Mouse (Mus musculus) neural tube, embryonic 14.5 days (tissue): Measurements from ENCODE around the gene Hvcn1. TPM values are rescaled to one million over a fixed set of nuclear protein-coding genes. Genes with fewer than 3 reads are reported as not detected.

Experiments used
- ATAC-seq: fragments of 200-750 bp; cut with Nextera tagmentation; 2 replicates; pipeline ENCODE4 v1.8.0; 2017; ENCODE audit warnings: low read depth, mild to moderate bottlenecking, moderate TSS enrichment, moderate library complexity
- H3K27ac ChIP-seq: fragments of 300-500 bp; sonication (generic); 2 replicates; pipeline ENCODE4 v1.5.1; 2014; ENCODE audit warnings: low read depth, mild to moderate bottlenecking, control low read depth, low read length, moderate library complexity, mixed read lengths
- H3K27me3 ChIP-seq: fragments of 300-500 bp; sonication (generic); 2 replicates; pipeline ENCODE4 v1.6.1; 2014; ENCODE audit warnings: low read length; ENCODE audit not compliant: control insufficient read depth, insufficient read depth
- H3K36me3 ChIP-seq: fragments of 300-500 bp; sonication (generic); 2 replicates; pipeline ENCODE4 v1.6.1; 2014; ENCODE audit warnings: low read length, mixed read lengths; ENCODE audit not compliant: control insufficient read depth, insufficient read depth
- H3K4me1 ChIP-seq: fragments of 300-500 bp; sonication (generic); 2 replicates; pipeline ENCODE4 v1.6.1; 2014; ENCODE audit warnings: low read length; ENCODE audit not compliant: control insufficient read depth, insufficient read depth
- H3K4me2 ChIP-seq: fragments of 300-500 bp; sonication (generic); 2 replicates; pipeline ENCODE4 v1.6.1; 2014; ENCODE audit warnings: mild to moderate bottlenecking, low read depth, low read length, control low read depth
- H3K4me3 ChIP-seq: fragments of 300-500 bp; sonication (generic); 2 replicates; pipeline ENCODE4 v1.5.1; 2014; ENCODE audit warnings: low read depth, low read length, control low read depth, mixed read lengths
- H3K9ac ChIP-seq: fragments of 300-500 bp; sonication (generic); replicated peaks from 2 replicates; pipeline ENCODE4 v1.6.1; 2014; ENCODE audit warnings: low read depth, mild to moderate bottlenecking, control low read depth, low read length, mixed read lengths
- H3K9me3 ChIP-seq: fragments of 300-500 bp; sonication (generic); 2 replicates; pipeline ENCODE4 v1.6.1; 2016; ENCODE audit warnings: low read length; ENCODE audit not compliant: control insufficient read depth
- WGBS: fragments of 180-500 bp; shearing (Covaris S2); extraction: QIAGEN DNeasy Blood & Tissue Kit; methylation state at CpG from one replicate; pipeline ENCODE4 v1.1.7; 2014; 5-methylcytosine and 5-hydroxymethylcytosine counted together
- polyA plus RNA-seq: library from polyadenylated mRNA; unstranded; fragments of >200 nt; fragmentation: Nextera tagmentation; extraction: Ambion mirVana; gene quantifications from 2 replicates; pipeline ENCODE4 v1.2.1, GENCODE M21; 2014

Hvcn1 gene
- polyA plus RNA-seq, 1 experiment from 2014 or later: 0.72 TPM

GRCm38 (mm10) chr5:122228772-122229171 is 22.2 kb downstream of the Hvcn1 start:
- no peaks in the 10 kb centered on the region for H3K27me3 ChIP-seq
- WGBS: 82% methylated on average over 3 of the region's 4 CpGs
- no peak for ATAC-seq
- no peak overlapping the region for H3K4me2 ChIP-seq
- H3K4me1 ChIP-seq: no peaks in the 10 kb centered on the region
- H3K4me3 ChIP-seq: no peak overlapping the region
- H3K27ac ChIP-seq: no peak overlapping the region
- H3K9ac ChIP-seq: no peak overlapping the region
- H3K9me3 ChIP-seq: no peaks in the 10 kb centered on the region
- no peaks in the 10 kb centered on the region for H3K36me3 ChIP-seq

DNA sequence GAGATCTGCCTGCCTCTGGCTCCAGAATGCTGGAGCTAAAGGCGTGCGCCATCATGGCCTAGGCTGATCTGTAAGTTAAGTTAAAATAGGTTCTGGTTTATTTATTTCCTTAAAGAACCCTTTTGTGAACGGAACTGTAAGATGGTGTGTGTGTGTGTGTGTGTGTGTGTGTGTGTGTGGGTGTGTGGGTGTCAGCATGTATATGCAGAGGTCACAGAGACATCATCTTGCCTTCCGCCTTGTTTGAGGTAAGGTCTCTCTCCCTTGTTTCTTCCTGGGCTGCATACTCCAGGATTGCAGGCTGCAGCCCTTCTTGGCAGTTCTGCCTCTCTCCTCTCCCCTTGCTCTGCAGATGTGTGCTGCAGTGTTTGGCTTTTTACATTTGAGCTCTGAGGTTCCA is 24.2 kb downstream of the Hvcn1 start:
- WGBS: 91% methylated on average over 4 of the region's 4 CpGs
- Histone ChIP-seq H3K36me3 (no peaks in the 10 kb centered on the region), H3K9ac (no peak overlapping the region), H3K27me3 (no peaks in the 10 kb centered on the region), H3K27ac (no peak overlapping the region), H3K4me1 (peaks cover 4% of the 10 kb centered on the region; the same call in 1 of the 2 replicates), H3K9me3 (no peaks in the 10 kb centered on the region), H3K4me3 (no peak overlapping the region), H3K4me2 (no peak overlapping the region)
- ATAC-seq: no peak

DNA sequence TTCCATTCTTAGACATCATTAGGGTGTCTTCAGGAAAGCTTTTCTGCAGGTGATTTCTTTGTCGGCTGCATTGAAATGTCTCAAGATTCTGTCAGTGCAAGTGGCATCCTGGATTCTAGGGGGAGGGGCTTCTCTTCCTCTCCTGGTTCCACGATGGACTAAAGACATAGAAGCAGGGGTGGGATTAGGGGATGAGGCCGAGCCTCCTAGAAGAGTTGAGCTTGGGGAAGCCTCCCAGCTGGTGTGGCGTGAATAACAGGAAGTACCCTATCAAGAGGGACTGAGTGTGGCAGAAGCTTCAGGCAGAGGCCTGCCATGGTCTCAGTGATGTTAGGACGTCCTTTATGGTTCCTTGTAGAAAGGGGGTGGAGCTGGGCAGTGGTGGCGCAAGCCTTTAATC is 24.8 kb downstream of the Hvcn1 start:
- no peak overlapping the region for H3K4me2 ChIP-seq
- no peak overlapping the region for H3K4me3 ChIP-seq
- no peaks in the 10 kb centered on the region for H3K9me3 ChIP-seq
- no peak overlapping the region for H3K9ac ChIP-seq
- ATAC-seq: no peak
- H3K36me3 ChIP-seq: no peaks in the 10 kb centered on the region
- H3K27ac ChIP-seq: no peak overlapping the region
- 87% methylated on average over 6 of the region's 6 CpGs for WGBS
- H3K27me3 ChIP-seq: no peaks in the 10 kb centered on the region
- H3K4me1 ChIP-seq: peaks cover 4% of the 10 kb centered on the region; the same call in 1 of the 2 replicates

- Histone ChIP-seq H3K9me3 (no peaks in the 10 kb centered on the region), H3K27ac (no peak overlapping the region), H3K36me3 (no peaks in the 10 kb centered on the region), H3K4me3 (no peak overlapping the region), H3K9ac (no peak overlapping the region), H3K4me2 (no peak overlapping the region), H3K27me3 (no peaks in the 10 kb centered on the region), H3K4me1 (peaks cover 4% of the 10 kb centered on the region; the same call in 1 of the 2 replicates)
- WGBS: 80% methylated on average over 5 of the region's 5 CpGs
- ATAC-seq: no peak
Measured at GRCm38 (mm10) chr5:122232004-122232403, 25.4 kb downstream of the Hvcn1 start.

DNA sequence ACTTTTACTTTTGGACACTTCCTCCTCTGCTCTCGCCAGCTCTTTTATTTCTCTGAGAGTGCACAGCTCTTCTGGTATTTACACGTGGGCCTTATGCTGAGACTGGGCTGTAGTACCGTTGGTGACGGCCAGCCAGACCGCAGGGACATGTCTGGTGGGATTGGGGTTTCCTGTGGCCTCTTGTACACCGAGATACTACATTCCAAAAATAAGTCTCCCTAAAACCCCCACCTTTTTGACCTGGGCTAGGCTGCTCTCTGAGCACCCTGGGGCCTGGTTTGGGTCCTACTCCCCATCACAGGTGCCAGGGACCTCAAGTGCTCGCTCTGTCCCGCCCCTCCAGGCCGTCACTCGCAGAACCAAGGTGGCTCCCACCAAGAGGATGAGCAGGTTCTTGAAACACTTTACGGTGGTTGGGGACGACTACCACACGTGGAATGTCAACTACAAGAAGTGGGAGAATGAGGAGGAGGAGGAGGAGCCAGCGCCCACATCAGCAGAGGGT is 26.5 kb downstream of the Hvcn1 start:
- no peak overlapping the region for H3K27ac ChIP-seq
- no peak overlapping the region for H3K4me2 ChIP-seq
- no peak for ATAC-seq
- no peak overlapping the region for H3K4me3 ChIP-seq
- H3K36me3 ChIP-seq: no peaks in the 10 kb centered on the region
- peaks cover 4% of the 10 kb centered on the region; the same call in 1 of the 2 replicates for H3K4me1 ChIP-seq
- 92% methylated on average over 14 of the region's 14 CpGs for WGBS
- no peaks in the 10 kb centered on the region for H3K27me3 ChIP-seq
- no peak overlapping the region for H3K9ac ChIP-seq
- H3K9me3 ChIP-seq: no peaks in the 10 kb centered on the region

DNA sequence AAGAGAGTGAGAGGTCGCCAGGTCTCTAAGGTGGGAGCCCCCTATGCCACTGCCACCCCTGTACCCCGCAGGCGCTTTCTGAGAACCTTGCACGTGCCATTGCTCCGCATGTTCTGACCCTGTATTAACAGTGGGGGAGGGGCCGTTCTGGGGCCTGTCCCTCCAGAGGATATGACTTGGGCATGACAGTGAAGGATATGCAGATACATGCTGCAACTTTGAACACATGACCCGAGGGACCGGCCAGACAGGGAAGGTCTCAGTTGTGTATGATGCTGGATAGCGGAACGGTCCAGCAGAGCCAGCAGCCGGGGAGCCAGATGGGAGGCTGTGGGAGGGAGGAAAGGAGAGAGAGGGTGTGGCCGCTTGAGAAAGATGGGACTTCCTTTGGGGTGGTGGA is 27.1 kb downstream of the Hvcn1 start:
- Histone ChIP-seq H3K36me3 (no peaks in the 10 kb centered on the region), H3K4me1 (peaks cover 4% of the 10 kb centered on the region; the same call in 1 of the 2 replicates), H3K9me3 (no peaks in the 10 kb centered on the region), H3K27ac (no peak overlapping the region), H3K27me3 (no peaks in the 10 kb centered on the region), H3K9ac (no peak overlapping the region), H3K4me3 (no peak overlapping the region), H3K4me2 (no peak overlapping the region)
- 83% methylated on average over 12 of the region's 12 CpGs for WGBS
- no peak for ATAC-seq

DNA sequence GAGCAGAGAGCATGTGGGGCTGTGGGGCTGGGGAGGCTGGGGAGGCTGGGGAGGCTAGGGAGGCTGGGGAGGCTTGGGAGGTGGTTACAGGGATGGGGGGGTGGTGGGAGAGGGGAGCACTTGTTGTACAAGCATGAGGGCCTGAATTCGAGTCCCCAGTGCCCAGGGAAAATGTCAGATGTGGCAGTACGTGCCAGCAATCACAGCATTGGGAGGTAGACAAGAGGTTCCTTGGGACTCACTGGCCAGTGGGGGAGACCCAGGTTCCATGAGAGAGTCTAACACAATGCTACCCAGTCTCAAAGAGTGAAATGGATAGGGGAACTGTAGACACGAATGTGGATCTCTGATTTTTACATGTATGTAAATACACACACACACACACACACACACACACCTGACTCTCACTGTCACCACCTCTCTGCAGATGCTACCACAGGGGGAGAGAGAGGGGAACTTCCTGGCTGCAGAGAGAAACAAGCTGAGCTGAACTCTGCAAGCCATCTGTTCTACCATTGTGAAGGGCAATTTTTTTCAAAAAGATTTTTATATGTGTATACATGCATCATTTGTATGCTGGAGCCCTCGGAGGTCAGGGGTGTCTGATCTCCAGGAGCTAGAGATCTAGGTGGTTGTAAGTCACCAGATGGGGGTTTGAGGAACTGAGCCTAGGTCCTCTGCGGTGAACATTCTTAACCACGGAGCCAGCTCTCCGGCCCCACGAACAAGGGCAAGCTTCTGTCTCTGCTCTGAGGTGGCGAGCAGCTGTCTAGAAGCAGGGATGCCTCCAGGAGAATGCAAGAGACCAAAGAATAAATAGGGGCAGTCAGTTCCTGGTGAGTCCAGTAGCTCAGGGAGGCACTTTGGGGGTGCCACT is 28.0 kb downstream of the Hvcn1 start:
- H3K9me3 ChIP-seq: no peaks in the 10 kb centered on the region
- WGBS: 81% methylated on average over 9 of the region's 9 CpGs
- H3K4me1 ChIP-seq: peaks cover 4% of the 10 kb centered on the region; the same call in 1 of the 2 replicates
- no peaks in the 10 kb centered on the region for H3K36me3 ChIP-seq
- no peaks in the 10 kb centered on the region for H3K27me3 ChIP-seq
- no peak overlapping the region for H3K27ac ChIP-seq
- no peak overlapping the region for H3K4me3 ChIP-seq
- no peak overlapping the region for H3K4me2 ChIP-seq
- no peak overlapping the region for H3K9ac ChIP-seq
- no peak for ATAC-seq

DNA sequence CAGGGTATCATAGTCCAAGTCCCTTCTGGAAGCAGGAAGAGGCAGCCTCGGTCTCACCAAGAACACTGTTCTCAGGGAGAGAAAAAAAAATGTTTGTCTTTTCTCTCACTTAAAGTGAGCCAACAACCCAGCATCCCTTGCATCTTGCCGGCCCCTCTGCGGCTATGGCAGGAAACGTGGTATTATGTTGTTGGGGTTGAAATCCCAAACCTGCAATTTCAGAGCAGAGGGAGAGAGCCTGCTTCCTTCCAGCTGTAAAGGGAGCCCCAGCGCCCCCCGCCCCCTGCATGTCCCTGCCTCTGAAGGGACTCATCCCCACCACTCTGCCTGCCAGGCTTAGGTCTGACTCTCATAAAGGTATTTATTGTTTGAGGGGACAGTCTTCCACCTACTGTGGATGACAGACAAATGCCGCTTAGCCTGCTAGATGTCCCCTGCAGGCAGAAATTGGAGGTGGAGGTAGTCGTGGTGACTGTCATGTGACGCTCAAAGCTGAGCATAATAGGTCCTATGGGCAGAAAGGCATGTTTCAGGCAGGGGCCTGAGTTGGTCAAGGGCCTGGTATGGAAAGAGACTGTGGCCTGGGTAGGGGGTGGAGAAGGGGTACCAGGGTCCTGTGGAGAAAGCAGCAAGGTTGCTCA is 28.7 kb downstream of the Hvcn1 start:
- Histone ChIP-seq H3K9ac (no peak overlapping the region), H3K4me3 (no peak overlapping the region), H3K9me3 (no peaks in the 10 kb centered on the region), H3K27ac (no peak overlapping the region), H3K4me1 (peaks cover 4% of the 10 kb centered on the region; the same call in 1 of the 2 replicates), H3K36me3 (no peaks in the 10 kb centered on the region), H3K27me3 (no peaks in the 10 kb centered on the region), H3K4me2 (no peak overlapping the region)
- ATAC-seq: no peak
- WGBS: 53% methylated on average over 9 of the region's 9 CpGs

DNA sequence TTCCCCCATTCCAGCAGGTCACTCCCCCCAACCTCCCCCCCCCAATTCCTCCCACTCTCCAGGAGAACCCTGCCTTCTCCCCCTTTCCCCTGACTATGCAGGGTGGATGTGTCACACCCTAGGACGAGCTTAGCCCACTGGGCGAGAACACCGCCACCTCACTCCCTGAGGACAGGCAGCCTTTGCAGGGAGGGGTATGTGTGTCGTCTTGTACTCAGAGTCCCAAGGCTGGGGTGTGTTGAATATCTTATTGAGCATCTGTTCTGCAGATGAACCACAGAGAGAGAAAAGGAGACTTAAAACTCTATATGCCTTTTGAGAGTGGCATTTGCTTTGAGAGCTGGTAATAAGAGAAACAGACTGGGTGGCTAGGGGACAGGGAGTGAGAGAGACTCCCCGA is 30.6 kb downstream of the Hvcn1 start:
- peaks cover 6% of the 10 kb centered on the region; the same call in 1 of the 2 replicates for H3K36me3 ChIP-seq
- no peak for ATAC-seq
- H3K4me2 ChIP-seq: no peak overlapping the region
- H3K27me3 ChIP-seq: no peaks in the 10 kb centered on the region
- 74% methylated on average over 5 of the region's 5 CpGs for WGBS
- H3K4me1 ChIP-seq: peaks cover 4% of the 10 kb centered on the region; the same call in 1 of the 2 replicates
- H3K4me3 ChIP-seq: no peak overlapping the region
- H3K9me3 ChIP-seq: no peaks in the 10 kb centered on the region
- no peak overlapping the region for H3K9ac ChIP-seq
- no peak overlapping the region for H3K27ac ChIP-seq
